Mouse (Mus musculus) myocyte (in vitro differentiated cells): ENCODE measurements at regions not wholly inside any gene's neighbourhood (a gene's known extent, or its start where the extent isn't known, plus 50 kb on each side); places are given as distances from the start of the nearest gene placed in this dataset.

ENCODE experiments used
- H3K27me3 ChIP-seq: one replicate; pipeline ENCODE4 v1.6.1; 2011; ENCODE audit not compliant: control insufficient read depth, insufficient read depth, insufficient read length
- H3K36me3 ChIP-seq: one replicate; pipeline ENCODE4 v1.6.1; 2011; ENCODE audit not compliant: control insufficient read depth, insufficient read depth
- H3K4me2 ChIP-seq: one replicate; pipeline ENCODE4 v1.6.1; 2011; ENCODE audit warnings: low read depth, control low read depth
- H3K4me3 ChIP-seq: one replicate; pipeline ENCODE4 v1.5.1; 2011; ENCODE audit warnings: mild to moderate bottlenecking, control low read depth, moderate library complexity
- H3K79me2 ChIP-seq: one replicate; pipeline ENCODE4 v1.6.1; 2011; ENCODE audit not compliant: control insufficient read depth, insufficient read depth
- H3ac ChIP-seq: one replicate; pipeline ENCODE4 v1.6.1; 2011; ENCODE audit not compliant: control insufficient read depth, insufficient read length
- CEBPB ChIP-seq: IDR thresholded peaks from 2 replicates; pipeline ENCODE4 v1.6.1; 2011; ENCODE audit warnings: mild to moderate bottlenecking, moderate library complexity; ENCODE audit not compliant: poor library complexity, insufficient read depth, severe bottlenecking
- E2F4 ChIP-seq: IDR thresholded peaks from one replicate; pipeline ENCODE4 v1.6.1; 2011; ENCODE audit warnings: mild to moderate bottlenecking, control low read depth, moderate library complexity; ENCODE audit not compliant: insufficient read depth
- MAX ChIP-seq: IDR thresholded peaks from one replicate; pipeline ENCODE4 v1.6.1; 2011; ENCODE audit warnings: low read depth, mild to moderate bottlenecking, control low read depth
- MYOD1 ChIP-seq, 3 experiments: IDR thresholded peaks; one replicate each; pipeline ENCODE4 v1.6.1; 2011; ENCODE audit warnings: control low read depth in 2 of 3, low read depth in 2 of 3, mild to moderate bottlenecking in 2 of 3, moderate library complexity in 1 of 3; ENCODE audit not compliant: insufficient read length in 2 of 3, control insufficient read depth in 1 of 3
- MYOG ChIP-seq, 3 experiments: IDR thresholded peaks; one replicate each; pipeline ENCODE4 v1.6.1; 2011; ENCODE audit warnings: control low read depth in 2 of 3, low read depth in 2 of 3, mild to moderate bottlenecking in 2 of 3; ENCODE audit not compliant: insufficient read length in 2 of 3, control insufficient read depth in 1 of 3, insufficient read depth in 1 of 3
- POLR2A ChIP-seq: IDR thresholded peaks from one replicate; pipeline ENCODE4 v1.6.1; 2011; ENCODE audit warnings: low read depth, mild to moderate bottlenecking, control low read depth, moderate library complexity; ENCODE audit not compliant: insufficient read length
- POLR2AphosphoS2 ChIP-seq: IDR thresholded peaks from one replicate; pipeline ENCODE4 v1.6.1; 2011; ENCODE audit warnings: low read depth, control low read depth; ENCODE audit not compliant: insufficient read length
- REST ChIP-seq: IDR thresholded peaks from one replicate; pipeline ENCODE4 v1.6.1; 2011; ENCODE audit warnings: mild to moderate bottlenecking, control low read depth, moderate library complexity; ENCODE audit not compliant: insufficient read depth, insufficient read length
- SRF ChIP-seq: IDR thresholded peaks from one replicate; pipeline ENCODE4 v1.6.1; 2011; ENCODE audit warnings: low read depth; ENCODE audit not compliant: control insufficient read depth, insufficient read length
- TCF12 ChIP-seq: IDR thresholded peaks from one replicate; pipeline ENCODE4 v1.6.1; 2011; ENCODE audit warnings: mild to moderate bottlenecking, control low read depth; ENCODE audit not compliant: poor library complexity, insufficient read depth, severe bottlenecking
- TCF3 ChIP-seq: IDR thresholded peaks from one replicate; pipeline ENCODE4 v1.6.1; 2011; ENCODE audit warnings: low read depth, control low read depth; ENCODE audit not compliant: insufficient read length
- USF1 ChIP-seq: IDR thresholded peaks from one replicate; pipeline ENCODE4 v1.6.1; 2011; ENCODE audit warnings: low read depth, mild to moderate bottlenecking, control low read depth, moderate library complexity

GRCm38 (mm10) chr2:57856524-57857107, 141.1 kb upstream of the Galnt5 start:
- H3K4me3 ChIP-seq = no peak overlapping the region

GRCm38 (mm10) chr2:57865289-57865688, 132.4 kb upstream of the Galnt5 start:
- H3K79me2 ChIP-seq = no peaks in the 10 kb centered on the region
- TF ChIP-seq POLR2A (no peak), CEBPB (no peak), TCF12 (no peak), MYOG (IDR thresholded peaks at IDR 0.05; ENCODE audit: control insufficient read depth in 1 of 3, insufficient read depth in 1 of 3, insufficient read length in 2 of 3, low read depth in 2 of 3) (no peak), USF1 (no peak), MYOD1 (IDR thresholded peaks at IDR 0.05; ENCODE audit: control insufficient read depth in 1 of 3, insufficient read length in 2 of 3, low read depth in 2 of 3) (no peak), E2F4 (no peak), MAX (no peak), REST (no peak), SRF (no peak)

More at GRCm38 (mm10) chr2:57856524-57857107, 141.1 kb upstream of the Galnt5 start:
- H3K36me3 ChIP-seq = no peaks in the 10 kb centered on the region
- peak in 1 of 3 experiments; percentile 42 for TF ChIP-seq MYOD1 (IDR thresholded peaks at IDR 0.05; ENCODE audit: control insufficient read depth in 1 of 3, insufficient read length in 2 of 3, low read depth in 2 of 3)
- no peak for TF ChIP-seq REST
- no peak for TF ChIP-seq MAX
- no peak for TF ChIP-seq E2F4
- no peak for TF ChIP-seq SRF
- no peak for TF ChIP-seq USF1
- no peak for TF ChIP-seq CEBPB
- no peak for TF ChIP-seq TCF12
- TF ChIP-seq POLR2A = no peak
- TF ChIP-seq MYOG (IDR thresholded peaks at IDR 0.05; ENCODE audit: control insufficient read depth in 1 of 3, insufficient read depth in 1 of 3, insufficient read length in 2 of 3, low read depth in 2 of 3) = peak in 1 of 3 experiments; percentile 51
- no peak for TF ChIP-seq TCF3
- no peak for TF ChIP-seq POLR2AphosphoS2
- no peaks in the 10 kb centered on the region for H3K79me2 ChIP-seq
- no peak overlapping the region for H3K4me2 ChIP-seq
- H3ac ChIP-seq = no peak overlapping the region
- H3K27me3 ChIP-seq = no peaks in the 10 kb centered on the region

GRCm38 (mm10) chr2:57868046-57868445, 129.6 kb upstream of the Galnt5 start:
- no peaks in the 10 kb centered on the region for H3K36me3 ChIP-seq
- no peak overlapping the region for H3K4me2 ChIP-seq
- no peaks in the 10 kb centered on the region for H3K27me3 ChIP-seq
- TF ChIP-seq POLR2A (no peak), TCF3 (no peak), MYOD1 (IDR thresholded peaks at IDR 0.05; ENCODE audit: control insufficient read depth in 1 of 3, insufficient read length in 2 of 3, low read depth in 2 of 3) (no peak), SRF (no peak), E2F4 (no peak), REST (no peak), CEBPB (no peak), USF1 (no peak)
- H3K4me3 ChIP-seq = no peak overlapping the region
- no peak overlapping the region for H3ac ChIP-seq
- H3K79me2 ChIP-seq = no peaks in the 10 kb centered on the region

More at GRCm38 (mm10) chr2:57865289-57865688, 132.4 kb upstream of the Galnt5 start:
- no peak overlapping the region for H3K4me3 ChIP-seq
- no peak overlapping the region for H3ac ChIP-seq
- H3K36me3 ChIP-seq = no peaks in the 10 kb centered on the region
- H3K4me2 ChIP-seq = no peak overlapping the region
- no peaks in the 10 kb centered on the region for H3K27me3 ChIP-seq

- H3K36me3 ChIP-seq = no peaks in the 10 kb centered on the region
- H3K4me2 ChIP-seq = no peak overlapping the region
- no peak overlapping the region for H3ac ChIP-seq
- H3K4me3 ChIP-seq = no peak overlapping the region
- H3K79me2 ChIP-seq = no peaks in the 10 kb centered on the region
- TF ChIP-seq USF1 = no peak
- no peak for TF ChIP-seq TCF12
- no peak for TF ChIP-seq TCF3
- no peak for TF ChIP-seq E2F4
- TF ChIP-seq CEBPB = no peak
- TF ChIP-seq MAX = no peak
- no peak for TF ChIP-seq REST
- no peak for TF ChIP-seq SRF
- no peak for TF ChIP-seq POLR2A
- TF ChIP-seq MYOG (IDR thresholded peaks at IDR 0.05; ENCODE audit: control insufficient read depth in 1 of 3, insufficient read depth in 1 of 3, insufficient read length in 2 of 3, low read depth in 2 of 3) = no peak
- TF ChIP-seq MYOD1 (IDR thresholded peaks at IDR 0.05; ENCODE audit: control insufficient read depth in 1 of 3, insufficient read length in 2 of 3, low read depth in 2 of 3) = no peak
- no peak for TF ChIP-seq POLR2AphosphoS2
- no peaks in the 10 kb centered on the region for H3K27me3 ChIP-seq
Measured at GRCm38 (mm10) chr2:57900168-57900567, 97.5 kb upstream of the Galnt5 start.
